Mouse (Mus musculus): ENCODE data around the gene Arl8a.

The Arl8a gene

GRCm38 (mm10) chr1:135133678-135134435 is 12.8 kb upstream of the Arl8a start:
- DNase-seq, result no peak

GRCm38 (mm10) chr1:135135111-135135787 is 11.4 kb upstream of the Arl8a start:
- no peak for DNase-seq

- peak; percentile 78 to 83 for DNase-seq
Measured at GRCm38 (mm10) chr1:135136500-135136899, 10.1 kb upstream of the Arl8a start.

- no peak for DNase-seq
Measured at GRCm38 (mm10) chr1:135139906-135140305, 6.7 kb upstream of the Arl8a start.

GRCm38 (mm10) chr1:135142452-135142851 is 4.2 kb upstream of the Arl8a start:
- DNase-seq, result no peak

- no peak for DNase-seq
Measured at GRCm38 (mm10) chr1:135143940-135144339, 2.7 kb upstream of the Arl8a start.

GRCm38 (mm10) chr1:135146946-135147701 is 500 bp downstream of the Arl8a start:
- DNase-seq, result peak; percentile 77 to 84

- no peak for DNase-seq
Measured at GRCm38 (mm10) chr1:135147702-135148058, 1.1 kb downstream of the Arl8a start.

- DNase-seq, result peak in 1 of 2 experiments; percentile 13
Measured at GRCm38 (mm10) chr1:135148476-135148875, 1.9 kb downstream of the Arl8a start.

- peak in 1 of 2 experiments; percentile 16 for DNase-seq
Measured at GRCm38 (mm10) chr1:135148996-135149395, 2.4 kb downstream of the Arl8a start.

- DNase-seq, result peak in 1 of 2 experiments; percentile 36
Measured at GRCm38 (mm10) chr1:135154011-135154410, 7.4 kb downstream of the Arl8a start.

- DNase-seq, result peak; percentile 79 to 86
Measured at GRCm38 (mm10) chr1:135154411-135154959, 7.9 kb downstream of the Arl8a start.

GRCm38 (mm10) chr1:135156300-135156699 is 9.7 kb downstream of the Arl8a start:
- peak in 1 of 2 experiments; percentile 21 for DNase-seq

- peak in 1 of 2 experiments; percentile 43 for DNase-seq
Measured at GRCm38 (mm10) chr1:135158633-135159032, 12.0 kb downstream of the Arl8a start.

- DNase-seq, result peak in 1 of 2 experiments; percentile 45
Measured at GRCm38 (mm10) chr1:135159074-135159473, 12.4 kb downstream of the Arl8a start.

- DNase-seq, result no peak
Measured at GRCm38 (mm10) chr1:135159556-135160123, 13.0 kb downstream of the Arl8a start.

- DNase-seq, result no peak
Measured at GRCm38 (mm10) chr1:135160411-135161050, 13.9 kb downstream of the Arl8a start.

GRCm38 (mm10) chr1:135162720-135163119 is 16.1 kb downstream of the Arl8a start:
- peak in 1 of 2 experiments; percentile 50 for DNase-seq

- peak in 1 of 2 experiments; percentile 59 for DNase-seq
Measured at GRCm38 (mm10) chr1:135167435-135167834, 20.8 kb downstream of the Arl8a start, which contains the start of gene Gpr37l1. Gpr37l1 (minus strand) TSS chr1:135167681.

- DNase-seq, result no peak
Measured at GRCm38 (mm10) chr1:135168453-135169200, 22.0 kb downstream of the Arl8a start.

GRCm38 (mm10) chr1:135169556-135170224 is 23.1 kb downstream of the Arl8a start:
- peak; percentile 62 to 67 for DNase-seq
